Mouse (Mus musculus) forebrain, embryonic 14.5 days (tissue): ENCODE data around the gene Thy1. TPM values are rescaled to one million over a fixed set of nuclear protein-coding genes. Genes with fewer than 3 reads are reported as not detected.

Experiments used
- ATAC-seq: fragments of 200-750 bp; cut with Nextera tagmentation; 2 replicates; pipeline ENCODE4 v1.8.0; 2017; ENCODE audit warnings: mild to moderate bottlenecking, moderate library complexity
- DNase-seq: peaks from one replicate; pipeline ENCODE4 v3.0.0-alpha.2; 2015; ENCODE audit warnings: low spot score
- H3K27ac ChIP-seq: fragments of 300-500 bp; sonication (generic); 2 replicates; pipeline ENCODE4 v1.5.1; 2014; ENCODE audit warnings: low read depth, mild to moderate bottlenecking, control low read depth, low read length, moderate library complexity
- H3K27me3 ChIP-seq: fragments of 300-500 bp; sonication (generic); replicated peaks from 2 replicates; pipeline ENCODE4 v1.6.1; 2014; ENCODE audit warnings: low read length, control low read depth, mixed read lengths; ENCODE audit not compliant: control insufficient read depth, insufficient read depth
- H3K36me3 ChIP-seq: fragments of 300-500 bp; sonication (generic); 2 replicates; pipeline ENCODE4 v1.6.1; 2014; ENCODE audit warnings: low read length, control low read depth; ENCODE audit not compliant: control insufficient read depth, insufficient read depth
- H3K4me1 ChIP-seq: fragments of 300-500 bp; sonication (generic); 2 replicates; pipeline ENCODE4 v1.6.1; 2014; ENCODE audit warnings: antibody characterized with exemption, low read length, control low read depth; ENCODE audit not compliant: control insufficient read depth, insufficient read depth
- H3K4me2 ChIP-seq: fragments of 300-500 bp; sonication (generic); 2 replicates; pipeline ENCODE4 v1.6.1; 2014; ENCODE audit warnings: mild to moderate bottlenecking, control low read depth, low read length
- H3K4me3 ChIP-seq: fragments of 300-500 bp; sonication (generic); 2 replicates; pipeline ENCODE4 v1.5.1; 2014; ENCODE audit warnings: low read depth, low read length, control low read depth
- H3K9ac ChIP-seq: fragments of 300-500 bp; sonication (generic); 2 replicates; pipeline ENCODE4 v1.6.1; 2014; ENCODE audit warnings: mild to moderate bottlenecking, low read length, control low read depth, moderate library complexity
- H3K9me3 ChIP-seq: fragments of 300-500 bp; sonication (generic); replicated peaks from 2 replicates; pipeline ENCODE4 v1.6.1; 2016; ENCODE audit warnings: low read length, control low read depth, mixed read lengths; ENCODE audit not compliant: control insufficient read depth
- WGBS: fragments of 180-500 bp; shearing (Covaris S2); extraction: QIAGEN DNeasy Blood & Tissue Kit; methylation state at CpG from one replicate; pipeline ENCODE4 v1.1.7; 2014; 5-methylcytosine and 5-hydroxymethylcytosine counted together
- polyA plus RNA-seq: library from polyadenylated mRNA; unstranded; fragments of >200 nt; fragmentation: Nextera tagmentation; extraction: Ambion mirVana; gene quantifications from 2 replicates; pipeline ENCODE4 v1.2.1, GENCODE M21; 2014

Gene Thy1
- 3.6 and 5.0 TPM in 2 replicates for polyA plus RNA-seq

DNA sequence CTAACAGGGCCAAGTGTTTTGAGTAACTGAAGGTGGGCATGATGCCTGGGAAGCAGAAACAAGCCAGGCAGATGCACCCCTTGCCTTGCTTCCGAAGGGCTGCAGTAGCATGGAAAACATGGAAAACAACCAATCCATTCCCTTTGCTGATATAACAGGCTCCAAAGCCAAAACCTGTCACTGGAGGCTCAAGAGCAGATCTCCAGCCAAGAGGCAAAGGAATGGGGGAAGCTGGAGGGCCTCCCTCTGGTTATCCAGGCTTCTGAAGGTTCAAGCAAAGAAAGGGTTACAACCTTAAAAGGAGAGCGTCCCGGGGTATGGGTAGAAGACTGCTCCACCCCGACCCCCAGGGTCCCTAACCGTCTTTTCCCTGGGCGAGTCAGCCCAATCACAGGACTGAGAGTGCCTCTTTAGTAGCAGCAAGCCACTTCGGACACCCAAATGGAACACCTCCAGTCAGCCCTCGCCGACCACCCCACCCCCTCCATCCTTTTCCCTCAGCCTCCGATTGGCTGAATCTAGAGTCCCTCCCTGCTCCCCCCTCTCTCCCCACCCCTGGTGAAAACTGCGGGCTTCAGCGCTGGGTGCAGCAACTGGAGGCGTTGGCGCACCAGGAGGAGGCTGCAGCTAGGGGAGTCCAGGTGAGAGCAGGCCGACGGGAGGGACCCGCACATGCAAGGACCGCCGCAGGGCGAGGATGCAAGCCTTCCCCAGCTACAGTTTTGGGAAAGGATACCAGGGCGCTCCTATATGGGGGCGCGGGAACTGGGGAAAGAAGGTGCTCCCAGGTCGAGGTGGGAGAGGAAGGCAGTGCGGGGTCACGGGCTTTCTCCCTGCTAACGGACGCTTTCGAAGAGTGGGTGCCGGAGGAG lies at the start of gene Thy1:
TSS of gene Thy1 (plus strand) at position 549 of the 872 bp plus-strand sequence.
- H3K4me1 ChIP-seq: peaks cover 3% of the 10 kb centered on the region; the same call in 1 of the 2 replicates
- ATAC-seq: peak; percentile 68
- peak within 1 kb of the TSS; percentile 30 for H3K9ac ChIP-seq
- H3K4me3 ChIP-seq: peak within 1 kb of the TSS; percentile 28
- peaks cover 25% of the 10 kb centered on the region for H3K27me3 ChIP-seq
- H3K36me3 ChIP-seq: no peaks in the 10 kb centered on the region
- 2% methylated on average over 30 of the region's 30 CpGs for WGBS
- DNase-seq: peak; percentile 85
- H3K4me2 ChIP-seq: peak within 1 kb of the TSS; percentile 64
- H3K27ac ChIP-seq: no peak within 1 kb of the TSS
- no peaks in the 10 kb centered on the region for H3K9me3 ChIP-seq

DNA sequence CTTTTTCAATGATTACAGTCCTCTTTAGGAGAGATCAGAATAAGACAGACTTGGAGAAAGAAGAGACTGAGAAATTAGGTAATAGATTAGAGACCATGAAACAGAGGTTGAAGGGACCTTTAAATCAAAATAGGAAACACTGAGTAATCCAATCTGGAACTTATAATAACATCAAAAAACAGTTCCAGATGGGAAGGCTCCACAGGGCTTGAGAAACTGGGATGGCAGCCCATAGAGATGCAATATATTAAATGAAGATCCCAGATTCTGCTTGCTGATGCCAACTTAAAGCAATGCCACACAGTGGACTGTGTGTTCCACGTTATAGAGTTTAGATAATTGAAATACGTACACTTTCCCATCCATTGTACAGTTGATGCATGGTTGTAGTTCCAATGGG lies 45.5 kb upstream of the Thy1 start:
- H3K36me3 ChIP-seq: no peaks in the 10 kb centered on the region
- DNase-seq (peak; percentile 44), ATAC-seq (no peak)
- H3K4me2 ChIP-seq: no peak overlapping the region
- H3K27ac ChIP-seq: no peak overlapping the region
- H3K4me3 ChIP-seq: no peak overlapping the region
- WGBS: 75% methylated on average over 2 of the region's 2 CpGs
- H3K27me3 ChIP-seq: no peaks in the 10 kb centered on the region
- H3K9me3 ChIP-seq: no peaks in the 10 kb centered on the region
- no peaks in the 10 kb centered on the region for H3K4me1 ChIP-seq
- no peak overlapping the region for H3K9ac ChIP-seq

DNA sequence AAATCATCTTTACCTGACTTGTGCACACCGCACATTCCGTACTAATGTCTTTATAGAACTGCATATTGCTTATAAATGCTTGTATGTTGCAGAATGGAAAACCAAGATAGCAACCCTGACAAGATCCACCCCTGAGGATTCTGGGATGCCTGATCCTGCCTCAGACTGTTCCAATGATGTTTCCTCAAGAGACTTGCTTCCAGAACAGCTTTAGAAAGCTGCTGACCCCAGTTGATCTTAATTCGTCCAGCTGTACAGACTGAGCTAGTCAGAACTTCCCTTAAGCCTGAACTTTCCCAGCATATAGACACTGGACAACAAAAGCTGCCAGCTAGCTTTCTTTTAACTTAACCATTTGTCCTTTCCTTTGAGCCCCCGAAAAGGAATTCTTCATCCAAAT lies 44.3 kb upstream of the Thy1 start:
- Histone ChIP-seq H3K9ac (no peak overlapping the region), H3K9me3 (no peaks in the 10 kb centered on the region), H3K4me3 (no peak overlapping the region), H3K27ac (no peak overlapping the region), H3K4me1 (no peaks in the 10 kb centered on the region), H3K27me3 (no peaks in the 10 kb centered on the region), H3K36me3 (no peaks in the 10 kb centered on the region), H3K4me2 (no peak overlapping the region)
- DNase-seq (no peak), ATAC-seq (no peak)
- 79% methylated on average over 4 of the region's 4 CpGs for WGBS

DNA sequence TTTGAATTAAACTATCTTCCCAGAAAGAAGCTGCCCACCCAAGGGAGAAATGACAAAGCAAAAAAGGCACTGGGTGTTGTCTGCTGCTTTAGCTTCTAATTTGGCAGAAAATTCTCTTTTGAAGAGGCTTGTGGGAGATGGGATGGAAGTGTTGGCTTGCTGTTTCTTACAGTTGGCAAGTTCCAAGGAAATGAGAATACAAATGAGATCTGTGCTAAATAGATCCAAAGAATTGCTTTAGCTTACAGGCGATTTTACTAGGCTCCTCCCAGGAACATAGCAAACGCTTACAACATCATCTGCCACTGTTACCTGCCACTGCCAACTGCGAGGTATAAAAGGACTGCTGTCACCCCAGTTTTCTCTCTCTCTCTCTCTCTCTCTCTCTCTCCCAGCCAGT lies 38.8 kb upstream of the Thy1 start:
- Histone ChIP-seq H3K9me3 (no peaks in the 10 kb centered on the region), H3K27ac (0 out of 2 replicates have a peak overlapping the region, but pooled peaks have one; percentile 10), H3K27me3 (no peaks in the 10 kb centered on the region), H3K9ac (no peak overlapping the region), H3K4me1 (no peaks in the 10 kb centered on the region), H3K4me3 (no peak overlapping the region), H3K4me2 (no peak overlapping the region), H3K36me3 (no peaks in the 10 kb centered on the region)
- 69% methylated on average over 3 of the region's 3 CpGs for WGBS
- no peak for ATAC-seq
- peak; percentile 60 for DNase-seq

DNA sequence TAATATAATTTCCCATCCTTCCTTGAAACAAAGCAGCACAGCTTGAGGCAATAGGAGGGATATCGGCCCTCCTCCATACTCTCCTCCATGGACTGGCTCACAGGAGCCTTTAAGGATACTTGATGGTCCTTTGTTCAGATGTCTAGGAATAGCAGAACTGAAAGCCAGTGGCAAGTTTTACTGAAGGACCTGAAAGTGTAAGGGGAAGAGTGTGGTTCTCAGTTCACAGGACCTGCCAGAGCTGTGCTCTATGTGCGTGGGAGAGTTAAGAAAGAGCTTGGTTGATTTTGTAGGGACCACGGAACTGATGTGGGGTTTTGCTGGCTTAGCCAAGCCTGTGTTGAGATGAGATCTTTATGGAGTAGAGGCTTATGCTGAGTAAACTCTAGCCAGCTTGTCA lies 37.9 kb upstream of the Thy1 start:
- Histone ChIP-seq H3K4me1 (no peaks in the 10 kb centered on the region), H3K9me3 (no peaks in the 10 kb centered on the region), H3K4me3 (no peak overlapping the region), H3K27ac (no peak overlapping the region), H3K27me3 (no peaks in the 10 kb centered on the region), H3K9ac (no peak overlapping the region), H3K36me3 (no peaks in the 10 kb centered on the region), H3K4me2 (no peak overlapping the region)
- DNase-seq (no peak), ATAC-seq (no peak)
- 88% methylated on average over 3 of the region's 3 CpGs for WGBS

DNA sequence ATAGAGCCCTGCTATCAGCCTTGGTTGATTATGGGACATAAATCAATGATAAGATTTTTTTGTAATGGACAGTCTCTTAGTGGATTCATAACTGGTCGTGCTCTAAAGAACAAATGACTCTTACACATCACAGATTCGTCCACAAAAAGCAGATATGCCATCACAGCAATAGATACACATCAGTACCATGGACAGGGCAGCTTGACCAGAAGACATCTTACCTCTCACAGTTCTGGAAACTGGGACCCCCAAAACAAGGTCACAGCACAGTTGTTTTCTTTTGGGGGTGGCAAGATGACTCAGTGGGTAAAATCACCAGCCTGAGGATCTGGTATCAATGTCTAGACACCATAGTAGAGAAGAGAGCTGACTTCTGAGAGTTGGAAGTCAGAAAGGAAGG lies 35.9 kb upstream of the Thy1 start:
- DNase-seq: no peak
- H3K27ac ChIP-seq: no peak overlapping the region
- 69% methylated on average over 2 of the region's 2 CpGs for WGBS
- H3K4me2 ChIP-seq: no peak overlapping the region
- H3K9me3 ChIP-seq: no peaks in the 10 kb centered on the region
- H3K4me1 ChIP-seq: no peaks in the 10 kb centered on the region
- ATAC-seq: no peak
- H3K9ac ChIP-seq: no peak overlapping the region
- no peaks in the 10 kb centered on the region for H3K27me3 ChIP-seq
- no peak overlapping the region for H3K4me3 ChIP-seq
- no peaks in the 10 kb centered on the region for H3K36me3 ChIP-seq

DNA sequence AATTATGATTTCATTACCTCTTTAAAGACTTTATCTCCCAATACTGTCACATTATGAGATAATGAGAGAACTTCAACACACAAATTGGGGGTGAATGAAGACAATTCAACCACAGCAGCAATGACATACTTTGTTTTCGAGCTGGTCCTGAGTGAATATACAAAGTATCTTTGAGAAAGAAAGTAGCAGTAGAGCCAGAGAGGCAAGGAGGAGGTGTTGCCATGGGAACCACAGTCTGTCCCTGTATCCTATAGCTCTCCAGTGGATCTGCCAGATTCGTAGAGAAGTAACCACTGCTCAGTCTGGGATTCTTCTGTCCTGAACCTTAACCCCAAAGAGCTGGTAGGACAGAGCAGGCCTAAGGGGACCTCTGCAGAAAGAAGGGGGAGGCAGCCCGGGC lies 35.2 kb upstream of the Thy1 start:
- Histone ChIP-seq H3K9ac (no peak overlapping the region), H3K4me1 (no peaks in the 10 kb centered on the region), H3K36me3 (no peaks in the 10 kb centered on the region), H3K4me2 (no peak overlapping the region), H3K4me3 (no peak overlapping the region), H3K27me3 (no peaks in the 10 kb centered on the region), H3K27ac (no peak overlapping the region), H3K9me3 (no peaks in the 10 kb centered on the region)
- DNase-seq (no peak), ATAC-seq (no peak)
- 67% methylated on average over 3 of the region's 3 CpGs for WGBS

DNA sequence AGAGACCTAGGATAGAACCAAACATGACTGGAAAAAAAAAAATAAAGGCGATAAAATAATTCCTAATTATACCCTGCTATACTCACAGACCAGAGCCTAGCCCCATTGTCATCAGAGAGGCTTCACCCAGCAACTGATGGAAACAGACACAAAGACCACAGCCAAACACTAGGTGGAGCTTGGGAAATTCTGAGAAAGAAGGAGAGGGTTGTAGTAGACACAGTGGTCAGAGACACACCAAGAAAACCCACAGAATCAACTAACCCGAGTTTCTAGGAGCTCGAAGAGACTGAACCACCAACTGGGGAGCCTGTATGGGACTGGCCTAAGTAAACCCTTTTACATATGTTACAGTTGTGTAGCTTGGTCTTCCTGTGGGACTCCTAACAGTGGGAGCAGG lies 32.3 kb upstream of the Thy1 start:
- ATAC-seq (no peak), DNase-seq (no peak)

DNA sequence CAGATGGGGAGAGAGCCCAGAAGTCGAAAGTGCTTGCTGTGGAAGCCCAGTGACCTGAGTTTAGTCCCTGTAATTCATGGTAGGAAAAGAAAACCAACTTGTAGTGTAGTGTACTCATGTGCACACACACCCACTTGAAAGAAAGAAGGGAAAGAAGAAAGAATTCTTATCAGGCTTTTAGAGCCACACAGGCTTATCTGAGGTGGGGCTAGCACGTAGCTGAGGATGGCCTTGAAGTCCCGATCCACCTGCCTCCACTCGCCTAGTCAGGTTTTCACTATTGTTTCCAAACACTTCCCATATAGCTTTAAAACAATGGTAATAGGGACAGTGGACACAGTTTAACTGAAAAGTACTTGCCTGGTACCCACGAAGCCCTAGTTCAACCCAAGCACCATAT lies 31.5 kb upstream of the Thy1 start:
- Histone ChIP-seq H3K36me3 (no peaks in the 10 kb centered on the region), H3K4me1 (0 out of 2 replicates have a peak, but pooled peaks cover 2% of the 10 kb centered on the region), H3K4me2 (no peak overlapping the region), H3K9me3 (no peaks in the 10 kb centered on the region), H3K9ac (no peak overlapping the region), H3K4me3 (no peak overlapping the region), H3K27ac (no peak overlapping the region), H3K27me3 (no peaks in the 10 kb centered on the region)
- no peak for DNase-seq
- ATAC-seq: no peak
- WGBS: 79% methylated on average over 5 of the region's 5 CpGs

More for the DNA sequence above, 32.3 kb upstream of the Thy1 start:
- Histone ChIP-seq H3K9ac (no peak overlapping the region), H3K27ac (no peak overlapping the region), H3K9me3 (no peaks in the 10 kb centered on the region), H3K4me1 (0 out of 2 replicates have a peak, but pooled peaks cover 2% of the 10 kb centered on the region), H3K36me3 (no peaks in the 10 kb centered on the region), H3K27me3 (no peaks in the 10 kb centered on the region), H3K4me3 (no peak overlapping the region), H3K4me2 (no peak overlapping the region)
- 80% methylated on average over 3 of the region's 3 CpGs for WGBS
